Mouse (Mus musculus) effector memory CD4-positive, alpha-beta T cell, adult 7 months (primary cell): ENCODE data around the gene Agmo. TPM values are rescaled to one million over a fixed set of nuclear protein-coding genes. Genes with fewer than 3 reads are reported as not detected.

ENCODE experiments used
- polyA plus RNA-seq: library from polyadenylated mRNA; unstranded; fragments of 100-300 nt; shearing (Covaris generic); gene quantifications from one replicate; pipeline ENCODE4 v1.2.1, GENCODE M21; 2017

Gene Agmo
- polyA plus RNA-seq: not detected

DNA sequence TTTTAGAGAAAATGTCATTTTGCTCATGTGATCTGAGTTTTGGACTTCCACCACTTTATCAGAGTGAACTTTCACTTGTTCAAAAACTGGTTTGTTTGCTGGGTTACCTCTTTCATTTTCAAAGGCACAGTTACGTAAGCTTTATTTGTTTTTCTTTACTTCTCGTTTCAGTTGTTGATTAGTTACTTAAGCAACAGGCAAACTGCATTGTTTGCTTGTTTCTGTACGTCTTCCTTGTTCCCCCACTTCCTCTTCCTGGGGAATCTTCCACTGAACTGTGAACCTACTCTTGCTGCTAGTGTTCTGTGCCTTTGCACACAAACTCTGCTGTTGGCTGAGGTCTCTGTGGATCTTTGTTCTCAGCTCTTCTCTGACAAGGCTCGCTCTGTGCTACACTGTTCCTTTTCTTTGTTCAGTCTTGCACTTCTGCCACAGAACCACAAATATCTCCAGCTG lies at the start of gene Agmo:
Agmo (plus strand) TSS at position 76 of the 456 bp plus-strand sequence.

Other genes with a start within 250 kb of the Agmo start
- gene Meox2, start 133.1 kb upstream of the Agmo start, polyA plus RNA-seq: not detected